Mouse (Mus musculus) adrenal gland (tissue): ENCODE measurements around the gene Pdhx.

Experiments
- intact Hi-C: fragments of 180-260 bp; cut with DNase I; formaldehyde crosslinking; loops from one replicate; pipeline ENCODE4 v1.15.1; 2025
- long read RNA-seq, 2 experiments: library from polyadenylated mRNA; unstranded; transcript quantifications; one replicate each; pipeline ENCODE4 v2.0.0; 2020; ENCODE audit warnings: borderline replicate concordance in 1 of 2; ENCODE audit not compliant: insufficient replicate concordance in 1 of 2

The Pdhx gene
- long read RNA-seq, experiment 1, transcript Pdhx-201 (11 exons, 2,506 nt), result major isoform, 88 of 104 reads
- long read RNA-seq, experiment 1, partial matches to known transcripts, result 4 of 104 reads
- long read RNA-seq, experiment 1, other reads (novel, unspliced or antisense), result 12 of 104 reads
- long read RNA-seq, experiment 2, transcript Pdhx-201 (11 exons, 2,506 nt), result major isoform, 75 of 86 reads
- long read RNA-seq, experiment 2, partial matches to known transcripts, result 3 of 86 reads
- long read RNA-seq, experiment 2, other reads (novel, unspliced or antisense), result 7 of 86 reads

GRCm38 (mm10) chr2:103073219-103073982 is at the start of gene Pdhx, which contains the start of gene Apip:
Gene Pdhx, minus strand, starts transcription at chr2:103073513.
Gene Apip, plus strand, starts transcription at chr2:103073675.
- intact Hi-C loops, result no loop called here

- intact Hi-C loops, result no loop called here
These were observed 46.0 kb upstream of the Pdhx start for GRCm38 (mm10) chr2:103119197-103119854.

- intact Hi-C loops, result no loop called here
These were observed 45.2 kb upstream of the Pdhx start for GRCm38 (mm10) chr2:103118324-103119196.

GRCm38 (mm10) chr2:103117212-103117611 is 43.9 kb upstream of the Pdhx start:
- intact Hi-C loops, result no loop called here

- intact Hi-C loops, result no loop called here
These were observed 38.4 kb upstream of the Pdhx start for GRCm38 (mm10) chr2:103111669-103112068.

- intact Hi-C loops, result no loop called here
These were observed 32.9 kb upstream of the Pdhx start for GRCm38 (mm10) chr2:103106172-103106571.

GRCm38 (mm10) chr2:103102595-103102994 is 29.3 kb upstream of the Pdhx start:
- intact Hi-C loops, result no loop called here

GRCm38 (mm10) chr2:103089521-103089920 is 16.2 kb upstream of the Pdhx start:
- intact Hi-C loops, result loop anchor here (5.0 kb wide), 2 partner anchors 43 to 333 kb away; no protein-coding TSS in a partner anchor

- intact Hi-C loops, result loop anchor here (1.0 to 5.0 kb wide), 3 partner anchors 44 to 334 kb away; no protein-coding TSS in a partner anchor
These were observed 14.8 kb upstream of the Pdhx start for GRCm38 (mm10) chr2:103088099-103088498.

- intact Hi-C loops, result loop anchor here (5.0 kb wide), 2 partner anchors 46 to 336 kb away; no protein-coding TSS in a partner anchor
These were observed 13.1 kb upstream of the Pdhx start for GRCm38 (mm10) chr2:103086432-103086831.

- intact Hi-C loops, result loop anchor here (5.0 kb wide), 2 partner anchors 47 to 337 kb away; no protein-coding TSS in a partner anchor
These were observed 12.3 kb upstream of the Pdhx start for GRCm38 (mm10) chr2:103085633-103086032.

- intact Hi-C loops, result loop anchor here (5.0 kb wide), 1 partner anchor 402 kb away; no protein-coding TSS in a partner anchor
These were observed 11.1 kb upstream of the Pdhx start for GRCm38 (mm10) chr2:103084451-103084850.

- intact Hi-C loops, result loop anchor here (5.0 kb wide), 1 partner anchor 401 kb away; no protein-coding TSS in a partner anchor
These were observed 9.5 kb upstream of the Pdhx start for GRCm38 (mm10) chr2:103082853-103083252.

- intact Hi-C loops, result loop anchor here (5.0 kb wide), 1 partner anchor 399 kb away; no protein-coding TSS in a partner anchor
These were observed 8.4 kb upstream of the Pdhx start for GRCm38 (mm10) chr2:103081706-103082105.

GRCm38 (mm10) chr2:103081117-103081516 is 7.8 kb upstream of the Pdhx start:
- intact Hi-C loops, result loop anchor here (5.0 kb wide), 1 partner anchor 399 kb away; no protein-coding TSS in a partner anchor

- intact Hi-C loops, result no loop called here
These were observed 2.7 kb downstream of the Pdhx start for GRCm38 (mm10) chr2:103070586-103070985.

GRCm38 (mm10) chr2:103069752-103070405 is 3.4 kb downstream of the Pdhx start:
- intact Hi-C loops, result no loop called here

- intact Hi-C loops, result no loop called here
These were observed 4.7 kb downstream of the Pdhx start for GRCm38 (mm10) chr2:103068602-103069001.

GRCm38 (mm10) chr2:103067552-103068207 is 5.6 kb downstream of the Pdhx start:
- intact Hi-C loops, result no loop called here
